Mouse (Mus musculus) CH12.LX (cell line): Measurements from ENCODE around the gene Alx3. TPM values are rescaled to one million over a fixed set of nuclear protein-coding genes. Genes with fewer than 3 reads are reported as not detected.

Source experiments
- DNase-seq: peaks from one replicate; pipeline ENCODE4 v3.0.0-alpha.2; 2013; ENCODE audit errors: extremely low read depth
- H3K27ac ChIP-seq: 2 replicates; pipeline ENCODE4 v1.5.1; 2012; ENCODE audit warnings: low read depth, mild to moderate bottlenecking, control low read depth, moderate library complexity; ENCODE audit not compliant: insufficient read depth
- H3K27me3 ChIP-seq: replicated peaks from 2 replicates; pipeline ENCODE3; 2012; ENCODE audit warnings: inconsistent platforms
- H3K36me3 ChIP-seq, 2 experiments: replicated peaks in 1 of 2; 2 replicates each; pipeline versions ENCODE3 to v1.6.1; 2012; ENCODE audit warnings: inconsistent platforms in 1 of 2, low read length in 1 of 2, mild to moderate bottlenecking in 1 of 2, mixed read lengths in 1 of 2, moderate library complexity in 1 of 2; ENCODE audit not compliant: control insufficient read depth in 1 of 2, insufficient read depth in 1 of 2
- H3K4me1 ChIP-seq, 2 experiments: 2 replicates each; pipeline ENCODE4 v1.6.1; 2012; ENCODE audit warnings: inconsistent platforms in 1 of 2, moderate library complexity in 1 of 2; ENCODE audit not compliant: insufficient read depth in 2 of 2, control insufficient read depth in 1 of 2
- H3K4me2 ChIP-seq: 2 replicates; pipeline ENCODE4 v1.6.1; 2012; ENCODE audit warnings: low read depth, mild to moderate bottlenecking, control low read depth; ENCODE audit not compliant: poor library complexity, insufficient read depth, severe bottlenecking
- H3K4me3 ChIP-seq, 3 experiments: fragments of 150-350 bp in 1 of 3; sonication (generic) in 1 of 3; replicated peaks in 1 of 3; 2 replicates each; pipeline versions ENCODE3 to v1.5.1; 2011 to 2012; ENCODE audit warnings: low read depth in 2 of 3, low read length in 2 of 3, mild to moderate bottlenecking in 2 of 3, moderate library complexity in 2 of 3, control low read depth in 1 of 3, improper control_type of control experiment in 1 of 3, inconsistent platforms in 1 of 3, mixed read lengths in 1 of 3; ENCODE audit not compliant: poor library complexity in 1 of 3
- H3K79me2 ChIP-seq: replicated peaks from 2 replicates; pipeline ENCODE4 v1.6.1; 2012; ENCODE audit warnings: mild to moderate bottlenecking, moderate library complexity; ENCODE audit not compliant: control insufficient read depth, poor library complexity, insufficient read depth, severe bottlenecking; ENCODE audit errors: extremely low read depth
- H3K9ac ChIP-seq: 2 replicates; pipeline ENCODE4 v1.6.1; 2012; ENCODE audit warnings: low read depth, mild to moderate bottlenecking, control low read depth, moderate library complexity; ENCODE audit not compliant: insufficient read depth
- H3K9me3 ChIP-seq: replicated peaks from 2 replicates; pipeline ENCODE3; 2012; ENCODE audit warnings: low read length, inconsistent platforms, mixed read lengths
- ELF1 ChIP-seq: IDR thresholded peaks from 2 replicates; pipeline ENCODE4 v1.6.1; 2014; ENCODE audit warnings: low read depth, mild to moderate bottlenecking, inconsistent platforms, low read length, improper control_type of control experiment
- JUN ChIP-seq: IDR thresholded peaks from 2 replicates; pipeline ENCODE4 v1.6.1; 2011; ENCODE audit warnings: low read depth, mild to moderate bottlenecking, low read length, improper control_type of control experiment, moderate library complexity; ENCODE audit not compliant: insufficient read depth
- KAT2A ChIP-seq: IDR thresholded peaks from 2 replicates; pipeline ENCODE4 v1.6.1; 2012; ENCODE audit warnings: low read length, improper control_type of control experiment, inconsistent platforms; ENCODE audit not compliant: insufficient replicate concordance
- MAX ChIP-seq: IDR thresholded peaks from 2 replicates; pipeline ENCODE4 v1.6.1; 2011; ENCODE audit warnings: low read length, improper control_type of control experiment
- MXI1 ChIP-seq: IDR thresholded peaks from 2 replicates; pipeline ENCODE4 v1.6.1; 2011; ENCODE audit warnings: mild to moderate bottlenecking, low read depth, low read length, improper control_type of control experiment
- POLR2AphosphoS2 ChIP-seq: IDR thresholded peaks from 2 replicates; pipeline ENCODE4 v1.6.1; 2011; ENCODE audit warnings: low read depth, low read length, improper control_type of control experiment
- RAD21 ChIP-seq: IDR thresholded peaks from 2 replicates; pipeline ENCODE4 v1.6.1; 2011; ENCODE audit warnings: low read depth, mild to moderate bottlenecking, low read length, improper control_type of control experiment, moderate library complexity
- SMC3 ChIP-seq: IDR thresholded peaks from 2 replicates; pipeline ENCODE4 v1.6.1; 2011; ENCODE audit warnings: low read depth, low read length, improper control_type of control experiment
- dilution Hi-C: fragments of 300-500 bp; cut with MboI; formaldehyde crosslinking; loops from 2 replicates; pipeline ENCODE4 v1.14.3; 2020; ENCODE audit warnings: low sequenced_read_pairs; ENCODE audit not compliant: extremely low pct_unique_long_range_greater_than_20kb, extremely low pct_ligation_motif_present
- in situ Hi-C: fragments of 300-500 bp; cut with MboI; formaldehyde crosslinking; loops from 3 replicates; pipeline ENCODE4 v1.14.3; 2019; ENCODE audit warnings: low sequenced_read_pairs, low pct_ligation_motif_present, low pct_unique_long_range_greater_than_20kb, mixed read lengths
- polyA plus RNA-seq: library from polyadenylated mRNA; unstranded; fragments of >175 nt; gene quantifications from 2 replicates; pipeline ENCODE4 v1.2.1, GENCODE M21; 2012; ENCODE audit warnings: low read depth; ENCODE audit not compliant: insufficient read length
- total RNA-seq, 2 experiments: library from RNA; depleted of rRNA; stranded (reverse); fragments of 300-350 nt in 1 of 2; fragments of >200 nt in 1 of 2; gene quantifications; 2 replicates each; pipeline ENCODE4 v1.2.3; 2012 to 2014

Alx3 gene
- total and polyA plus RNA-seq, 3 experiments, result not detected

- DNase-seq, result no peak
- Histone ChIP-seq H3K27me3 (no peaks in the 10 kb centered on the region), H3K9me3 (no peaks in the 10 kb centered on the region), H3K4me3 (no peak overlapping the region), H3K36me3 (peaks cover 4 to 18% of the 10 kb centered on the region in 2 experiments), H3K79me2 (no peaks in the 10 kb centered on the region), H3K9ac (no peak overlapping the region), H3K27ac (no peak overlapping the region), H3K4me2 (no peak overlapping the region), H3K4me1 (peaks cover 3 to 22% of the 10 kb centered on the region in 2 experiments; a peak in 2 of 4 replicates)
- in situ Hi-C loops, result no loop called here
- dilution Hi-C loops, result no loop called here
- TF ChIP-seq MXI1, result no peak
Observed at GRCm38 (mm10) chr3:107632786-107633185, 38.0 kb downstream of the Alx3 start.

GRCm38 (mm10) chr3:107633906-107634305, 39.1 kb downstream of the Alx3 start:
- H3K79me2 ChIP-seq, result no peaks in the 10 kb centered on the region
- H3K36me3 ChIP-seq, result peaks cover 3 to 7% of the 10 kb centered on the region in 2 experiments
- no peak overlapping the region for H3K9ac ChIP-seq
- no peak overlapping the region for H3K4me2 ChIP-seq
- H3K4me1 ChIP-seq, result peaks cover 3 to 16% of the 10 kb centered on the region in 2 experiments; a peak in 2 of 4 replicates
- no peaks in the 10 kb centered on the region for H3K27me3 ChIP-seq
- no peak overlapping the region for H3K4me3 ChIP-seq
- no peaks in the 10 kb centered on the region for H3K9me3 ChIP-seq
- TF ChIP-seq MAX (no peak), KAT2A (no peak), SMC3 (no peak), RAD21 (no peak)
- TF ChIP-seq, all 38 proteins: peak for 0
- dilution Hi-C loops, result no loop called here
- DNase-seq, result no peak
- in situ Hi-C loops, result no loop called here
- no peak overlapping the region for H3K27ac ChIP-seq

GRCm38 (mm10) chr3:107635836-107636235, 41.0 kb downstream of the Alx3 start:
- no peak for DNase-seq
- TF ChIP-seq ELF1 (no peak), POLR2AphosphoS2 (no peak), JUN (no peak)
- in situ Hi-C loops, result no loop called here
- dilution Hi-C loops, result no loop called here
- H3K4me2 ChIP-seq, result no peak overlapping the region
- H3K27ac ChIP-seq, result no peak overlapping the region
- no peak overlapping the region for H3K4me3 ChIP-seq
- H3K4me1 ChIP-seq, result no peaks in the 10 kb centered on the region
- no peaks in the 10 kb centered on the region for H3K9me3 ChIP-seq
- no peaks in the 10 kb centered on the region for H3K27me3 ChIP-seq
- no peaks in the 10 kb centered on the region for H3K79me2 ChIP-seq
- no peaks in the 10 kb centered on the region for H3K36me3 ChIP-seq
- no peak overlapping the region for H3K9ac ChIP-seq
